8 mouse cellular contexts compared by ENCODE assay signal in the genomic region with DNA sequence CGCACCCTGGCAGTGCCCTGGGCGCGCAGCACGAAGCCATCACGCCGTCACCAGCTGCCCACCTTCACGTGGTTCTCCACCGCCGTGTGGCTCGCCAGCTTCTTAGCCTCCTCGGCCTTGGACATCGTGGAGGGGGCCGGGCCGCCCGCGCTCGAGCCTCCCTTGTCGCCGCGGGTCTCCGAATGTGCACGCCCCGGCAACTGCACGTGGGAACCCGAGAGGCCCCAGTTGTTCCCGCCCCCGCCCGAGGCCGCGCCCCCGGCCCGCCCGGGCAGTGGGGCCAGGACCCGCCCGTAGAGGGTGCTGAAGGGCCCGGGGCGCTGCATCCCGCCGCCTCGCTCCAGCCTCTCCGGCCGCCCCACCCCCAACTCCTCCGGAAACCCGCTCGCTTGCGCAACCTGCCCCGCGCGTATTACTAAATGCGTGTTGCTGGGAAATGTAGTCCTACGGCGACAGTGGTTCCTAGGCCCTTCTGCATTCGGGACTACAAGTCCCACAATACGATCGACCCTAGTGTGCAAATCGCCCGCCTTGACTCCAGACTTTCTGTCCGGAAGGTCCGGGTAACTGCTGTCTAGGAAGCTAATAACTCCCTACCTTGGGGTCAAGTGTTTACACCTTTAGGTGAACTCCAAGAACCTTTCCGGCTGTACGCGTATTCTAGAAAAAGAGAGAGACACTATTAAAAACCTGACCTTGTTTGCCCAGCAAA. TPM values are rescaled to one million over a fixed set of nuclear protein-coding genes. Genes with fewer than 3 reads are reported as not detected.
A peak's percentile ranks its signal among the peaks of the same experiment; 100 is the strongest.
DNase-seq lines count a peak whose midpoint lies in the region; ATAC-seq lines count a peak whose summit lies in the region.

A gene (minus strand): TSS at position 409 of the 712 bp plus-strand sequence.

- H3K9me3 ChIP-seq in hindbrain, embryonic 15.5 days = no peaks in the 10 kb centered on the region

- H3K4me2 ChIP-seq in hindbrain, embryonic 15.5 days = peak within 1 kb of the TSS; percentile 85

- ATAC-seq in hindbrain, embryonic 15.5 days (ENCODE audit: low FRiP score, low read depth) = peak; percentile 98

- peak within 1 kb of the TSS; percentile 68 for H3K4me3 ChIP-seq in hindbrain, embryonic 15.5 days

- WGBS in hindbrain, embryonic 15.5 days = under 1% methylated on average over 62 of the region's 62 CpGs

- peaks cover 20% of the 10 kb centered on the region for H3K4me1 ChIP-seq in hindbrain, embryonic 15.5 days (replicated peaks)

- H3K9ac ChIP-seq in hindbrain, embryonic 15.5 days = peak within 1 kb of the TSS; percentile 65

- DNase-seq in R1 (ENCODE audit: low read depth, low spot score) = peak; percentile 99
- peak; percentile 94 to 97 for DNase-seq in cerebellum, postnatal 25 days
- peak; percentile 97 to 98 for DNase-seq in frontal cortex, postnatal 36 days (ENCODE audit: low spot score in 2 of 2)
- DNase-seq in left cerebral cortex, adult 11 months (ENCODE audit: low spot score) = peak; percentile 95
- peak; percentile 99 for DNase-seq in lung, postnatal 4 days
- peak; percentile 92 for DNase-seq in retina, postnatal 7 days (ENCODE audit: low read depth, low spot score)
- DNase-seq in urinary bladder, adult 2 months (ENCODE audit: low spot score) = peak; percentile 98

- H3K27ac ChIP-seq in hindbrain, embryonic 15.5 days (replicated peaks) = peak within 1 kb of the TSS; percentile 75

- H3K27me3 ChIP-seq in hindbrain, embryonic 15.5 days = no peaks in the 10 kb centered on the region

- no peaks in the 10 kb centered on the region for H3K36me3 ChIP-seq in hindbrain, embryonic 15.5 days

RNA-seq across cellular contexts. Expression of the gene that starts here (rescaled TPM):
- polyA plus RNA-seq in hindbrain, embryonic 15.5 days (2015; fragmentation: Nextera tagmentation; extraction: Ambion mirVana) = 2.8 and 3.1 TPM in 2 replicates
- 24.8 and 27.8 TPM in 2 replicates for polyA plus RNA-seq in urinary bladder, adult 2 months (2012; rRNA removed)

Comparison
In these comparisons a context has a peak if more than half of its experiments do, and no peak if none do; other contexts are left out.
1. Peak in every context shown above with its lines: DNase-seq, ATAC-seq, H3K4me3 ChIP-seq and H3K27ac ChIP-seq.